Mouse (Mus musculus): ENCODE data around the gene Foxc1.
A peak's percentile ranks its signal among the peaks of the same experiment; 100 is the strongest.

Foxc1 gene

GRCm38 (mm10) chr13:31828446-31828845, 22.0 kb downstream of the Foxc1 start:
- no peak for DNase-seq (ENCODE audit: extremely low spot score, low read depth, low spot score)

- DNase-seq (ENCODE audit: extremely low spot score, low read depth, low spot score): no peak
Observed at GRCm38 (mm10) chr13:31830332-31830731, 23.9 kb downstream of the Foxc1 start.

GRCm38 (mm10) chr13:31835802-31836201, 29.4 kb downstream of the Foxc1 start:
- DNase-seq (ENCODE audit: extremely low spot score, low read depth, low spot score): no peak

GRCm38 (mm10) chr13:31849258-31849971, 43.0 kb downstream of the Foxc1 start:
- DNase-seq (ENCODE audit: extremely low spot score, low read depth, low spot score): no peak

GRCm38 (mm10) chr13:31853564-31853963, 47.1 kb downstream of the Foxc1 start:
- peak; percentile 86 for DNase-seq (ENCODE audit: extremely low spot score, low read depth, low spot score)

- no peak for DNase-seq (ENCODE audit: extremely low spot score, low read depth, low spot score)
Observed at GRCm38 (mm10) chr13:31854000-31854399, 47.6 kb downstream of the Foxc1 start.

GRCm38 (mm10) chr13:31860200-31860599, 53.8 kb downstream of the Foxc1 start:
- no peak for DNase-seq (ENCODE audit: extremely low spot score, low read depth, low spot score)
